Mouse (Mus musculus): ENCODE data around the gene Gm30083. TPM values are rescaled to one million over a fixed set of nuclear protein-coding genes. Genes with fewer than 3 reads are reported as not detected.

The Gm30083 gene
- polyA plus RNA-seq, 1 experiment = not detected

- Histone ChIP-seq H3K4me3 (ENCODE audit: low read depth, low read length) (no peak overlapping the region), H3K27me3 (ENCODE audit: control insufficient read depth, insufficient read depth, low read length, poor library complexity, severe bottlenecking) (no peaks in the 10 kb centered on the region), H3K9ac (ENCODE audit: low read depth, poor library complexity, severe bottlenecking) (no peak overlapping the region), H3K36me3 (ENCODE audit: control insufficient read depth, insufficient read depth, low read length, poor library complexity, severe bottlenecking) (no peaks in the 10 kb centered on the region), H3K27ac (ENCODE audit: insufficient read depth, low read length) (no peak overlapping the region), H3K9me3 (replicated peaks; ENCODE audit: control insufficient read depth, insufficient read depth, low read length, poor library complexity, severe bottlenecking) (no peaks in the 10 kb centered on the region), H3K4me1 (ENCODE audit: control insufficient read depth, insufficient read depth, low read length) (no peaks in the 10 kb centered on the region)
- TF ChIP-seq POLR2A (IDR thresholded peaks at IDR 0.05; ENCODE audit: insufficient read depth, low read length) = no peak
- no peak for TF ChIP-seq EP300 (IDR thresholded peaks at IDR 0.05; ENCODE audit: insufficient read depth, low read depth, low read length)
- no peak for TF ChIP-seq CTCF (IDR thresholded peaks at IDR 0.05; ENCODE audit: low read depth, low read length)
These were observed 56.8 kb downstream of the Gm30083 start for GRCm38 (mm10) chr14:33958186-33958585.

- Histone ChIP-seq H3K27ac (ENCODE audit: insufficient read depth, low read length) (no peak overlapping the region), H3K4me3 (ENCODE audit: low read depth, low read length) (peak overlapping the region; percentile 20), H3K27me3 (ENCODE audit: control insufficient read depth, insufficient read depth, low read length, poor library complexity, severe bottlenecking) (no peaks in the 10 kb centered on the region), H3K9me3 (replicated peaks; ENCODE audit: control insufficient read depth, insufficient read depth, low read length, poor library complexity, severe bottlenecking) (no peaks in the 10 kb centered on the region), H3K9ac (ENCODE audit: low read depth, poor library complexity, severe bottlenecking) (no peak overlapping the region), H3K4me1 (ENCODE audit: control insufficient read depth, insufficient read depth, low read length) (no peaks in the 10 kb centered on the region), H3K36me3 (ENCODE audit: control insufficient read depth, insufficient read depth, low read length, poor library complexity, severe bottlenecking) (no peaks in the 10 kb centered on the region)
- TF ChIP-seq CTCF (IDR thresholded peaks at IDR 0.05; ENCODE audit: low read depth, low read length) = peak; percentile 68
- no peak for TF ChIP-seq POLR2A (IDR thresholded peaks at IDR 0.05; ENCODE audit: insufficient read depth, low read length)
These were observed 58.9 kb downstream of the Gm30083 start for GRCm38 (mm10) chr14:33956055-33956454.

- Histone ChIP-seq H3K27ac (ENCODE audit: insufficient read depth, low read length) (no peak within 1 kb of the TSS), H3K4me3 (ENCODE audit: low read depth, low read length) (no peak within 1 kb of the TSS), H3K9me3 (replicated peaks; ENCODE audit: control insufficient read depth, insufficient read depth, low read length, poor library complexity, severe bottlenecking) (no peaks in the 10 kb centered on the region), H3K27me3 (ENCODE audit: control insufficient read depth, insufficient read depth, low read length, poor library complexity, severe bottlenecking) (no peaks in the 10 kb centered on the region), H3K4me1 (ENCODE audit: control insufficient read depth, insufficient read depth, low read length) (no peaks in the 10 kb centered on the region), H3K9ac (ENCODE audit: low read depth, poor library complexity, severe bottlenecking) (no peak within 1 kb of the TSS), H3K36me3 (ENCODE audit: control insufficient read depth, insufficient read depth, low read length, poor library complexity, severe bottlenecking) (no peaks in the 10 kb centered on the region)
- TF ChIP-seq CTCF (IDR thresholded peaks at IDR 0.05; ENCODE audit: low read depth, low read length) (no peak), POLR2A (IDR thresholded peaks at IDR 0.05; ENCODE audit: insufficient read depth, low read length) (no peak), EP300 (IDR thresholded peaks at IDR 0.05; ENCODE audit: insufficient read depth, low read depth, low read length) (no peak)
These were observed 61.2 kb downstream of the Gm30083 start, which contains the start of gene Rbp3 for GRCm38 (mm10) chr14:33953761-33954160. TSS of gene Rbp3 (plus strand) at chr14:33954003.

DNA sequence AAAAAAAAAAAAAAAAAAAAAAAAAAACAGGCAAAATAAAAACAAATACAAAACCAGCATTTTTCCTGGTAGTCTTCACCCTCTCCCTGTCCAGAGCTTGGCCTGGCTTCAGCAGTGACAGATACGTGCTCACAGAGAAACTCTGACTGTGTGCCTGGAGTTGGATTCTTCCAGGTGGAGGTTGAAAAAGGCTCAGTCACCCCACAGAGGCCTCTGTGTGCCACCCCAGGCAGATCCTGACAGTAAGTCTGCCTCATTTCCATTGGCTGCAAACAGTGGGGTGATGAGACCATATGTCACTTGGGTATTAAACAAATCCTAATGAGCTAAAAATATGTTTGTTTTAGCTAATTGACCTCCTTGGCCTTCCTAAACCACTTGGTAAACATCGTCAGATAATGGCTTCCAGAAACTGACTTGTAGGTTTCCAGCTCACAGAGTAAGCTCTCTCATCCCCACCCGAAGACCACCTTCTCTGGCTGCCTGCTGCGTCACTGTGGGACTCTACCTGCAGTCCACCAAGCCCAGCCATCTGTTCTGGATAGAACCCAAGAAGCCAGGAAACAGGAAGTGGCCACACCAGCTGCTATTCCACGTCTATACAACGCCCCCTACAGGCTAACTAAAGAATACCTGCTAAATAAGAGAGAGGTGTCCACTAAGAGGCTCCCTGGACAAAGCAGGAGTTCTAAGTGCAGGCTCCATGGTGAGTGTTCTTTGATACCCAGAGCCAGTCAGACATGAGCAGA is 62.6 kb downstream of the Gm30083 start:
- no peaks in the 10 kb centered on the region for H3K9me3 ChIP-seq (replicated peaks; ENCODE audit: control insufficient read depth, insufficient read depth, low read length, poor library complexity, severe bottlenecking)
- H3K4me1 ChIP-seq (ENCODE audit: control insufficient read depth, insufficient read depth, low read length) = no peaks in the 10 kb centered on the region
- no peak overlapping the region for H3K4me3 ChIP-seq (ENCODE audit: low read depth, low read length)
- H3K27ac ChIP-seq (ENCODE audit: insufficient read depth, low read length) = no peak overlapping the region
- no peaks in the 10 kb centered on the region for H3K36me3 ChIP-seq (ENCODE audit: control insufficient read depth, insufficient read depth, low read length, poor library complexity, severe bottlenecking)
- no peak overlapping the region for H3K9ac ChIP-seq (ENCODE audit: low read depth, poor library complexity, severe bottlenecking)
- TF ChIP-seq EP300 (IDR thresholded peaks at IDR 0.05; ENCODE audit: insufficient read depth, low read depth, low read length) (no peak), POLR2A (IDR thresholded peaks at IDR 0.05; ENCODE audit: insufficient read depth, low read length) (no peak), CTCF (IDR thresholded peaks at IDR 0.05; ENCODE audit: low read depth, low read length) (no peak)
- no peaks in the 10 kb centered on the region for H3K27me3 ChIP-seq (ENCODE audit: control insufficient read depth, insufficient read depth, low read length, poor library complexity, severe bottlenecking)

- Histone ChIP-seq H3K27ac (ENCODE audit: insufficient read depth, low read length) (no peak overlapping the region), H3K36me3 (ENCODE audit: control insufficient read depth, insufficient read depth, low read length, poor library complexity, severe bottlenecking) (no peaks in the 10 kb centered on the region), H3K9ac (ENCODE audit: low read depth, poor library complexity, severe bottlenecking) (no peak overlapping the region), H3K9me3 (replicated peaks; ENCODE audit: control insufficient read depth, insufficient read depth, low read length, poor library complexity, severe bottlenecking) (no peaks in the 10 kb centered on the region), H3K4me3 (ENCODE audit: low read depth, low read length) (no peak overlapping the region), H3K4me1 (ENCODE audit: control insufficient read depth, insufficient read depth, low read length) (no peaks in the 10 kb centered on the region), H3K27me3 (ENCODE audit: control insufficient read depth, insufficient read depth, low read length, poor library complexity, severe bottlenecking) (no peaks in the 10 kb centered on the region)
- no peak for TF ChIP-seq EP300 (IDR thresholded peaks at IDR 0.05; ENCODE audit: insufficient read depth, low read depth, low read length)
- TF ChIP-seq CTCF (IDR thresholded peaks at IDR 0.05; ENCODE audit: low read depth, low read length) = no peak
These were observed 68.9 kb downstream of the Gm30083 start for GRCm38 (mm10) chr14:33946125-33946524.

GRCm38 (mm10) chr14:33942222-33942621 is 72.8 kb downstream of the Gm30083 start:
- no peak overlapping the region for H3K27ac ChIP-seq (ENCODE audit: insufficient read depth, low read length)
- no peaks in the 10 kb centered on the region for H3K9me3 ChIP-seq (replicated peaks; ENCODE audit: control insufficient read depth, insufficient read depth, low read length, poor library complexity, severe bottlenecking)
- H3K4me3 ChIP-seq (ENCODE audit: low read depth, low read length) = no peak overlapping the region
- no peak overlapping the region for H3K9ac ChIP-seq (ENCODE audit: low read depth, poor library complexity, severe bottlenecking)
- TF ChIP-seq POLR2A (IDR thresholded peaks at IDR 0.05; ENCODE audit: insufficient read depth, low read length) (no peak), EP300 (IDR thresholded peaks at IDR 0.05; ENCODE audit: insufficient read depth, low read depth, low read length) (no peak), CTCF (IDR thresholded peaks at IDR 0.05; ENCODE audit: low read depth, low read length) (no peak)
- H3K27me3 ChIP-seq (ENCODE audit: control insufficient read depth, insufficient read depth, low read length, poor library complexity, severe bottlenecking) = no peaks in the 10 kb centered on the region
- H3K36me3 ChIP-seq (ENCODE audit: control insufficient read depth, insufficient read depth, low read length, poor library complexity, severe bottlenecking) = no peaks in the 10 kb centered on the region
- H3K4me1 ChIP-seq (ENCODE audit: control insufficient read depth, insufficient read depth, low read length) = no peaks in the 10 kb centered on the region
